Mouse (Mus musculus) liver, embryonic 11.5 days (tissue): ENCODE results near the gene Gm20765. TPM values are rescaled to one million over a fixed set of nuclear protein-coding genes. Genes with fewer than 3 reads are reported as not detected.
"Not testable (repeated sequence)": the region's sequence is repeated elsewhere in the genome, so short reads cannot be mapped to it uniquely, and the experiment has no call there.

Source experiments
- ATAC-seq: fragments of 200-750 bp; cut with Nextera tagmentation; replicated peaks from 2 replicates; pipeline ENCODE4 v1.8.0; 2017; ENCODE audit warnings: moderate number of reproducible peaks, mild to moderate bottlenecking, moderate TSS enrichment, moderate library complexity; ENCODE audit not compliant: low FRiP score
- DNase-seq: peaks from one replicate; pipeline ENCODE4 v3.0.0-alpha.2; 2017; ENCODE audit warnings: low spot score
- H3K27ac ChIP-seq: fragments of 300-500 bp; sonication (generic); 2 replicates; pipeline ENCODE4 v1.5.1; 2014; ENCODE audit warnings: mild to moderate bottlenecking, low read depth, low read length, control low read depth
- H3K27me3 ChIP-seq: fragments of 300-500 bp; sonication (generic); replicated peaks from 2 replicates; pipeline ENCODE4 v1.6.1; 2014; ENCODE audit warnings: low read length, mixed read lengths; ENCODE audit not compliant: control insufficient read depth, insufficient read depth
- H3K36me3 ChIP-seq: fragments of 300-500 bp; sonication (generic); 2 replicates; pipeline ENCODE4 v1.6.1; 2014; ENCODE audit warnings: mild to moderate bottlenecking, low read length, moderate library complexity, mixed read lengths; ENCODE audit not compliant: control insufficient read depth, insufficient read depth
- H3K4me1 ChIP-seq: fragments of 300-500 bp; sonication (generic); replicated peaks from 2 replicates; pipeline ENCODE4 v1.6.1; 2014; ENCODE audit warnings: low read length, mixed read lengths; ENCODE audit not compliant: control insufficient read depth, insufficient read depth
- H3K4me2 ChIP-seq: fragments of 300-500 bp; sonication (generic); 2 replicates; pipeline ENCODE4 v1.6.1; 2014; ENCODE audit warnings: mild to moderate bottlenecking, control low read depth, moderate library complexity
- H3K4me3 ChIP-seq: fragments of 300-500 bp; sonication (generic); 2 replicates; pipeline ENCODE4 v1.5.1; 2014; ENCODE audit warnings: low read depth, low read length, control low read depth
- H3K9ac ChIP-seq: fragments of 300-500 bp; sonication (generic); 2 replicates; pipeline ENCODE4 v1.6.1; 2014; ENCODE audit warnings: low read depth, low read length, control low read depth
- H3K9me3 ChIP-seq: fragments of 300-500 bp; sonication (generic); 2 replicates; pipeline ENCODE4 v1.6.1; 2016; ENCODE audit warnings: low read length, inconsistent platforms, mixed read lengths; ENCODE audit not compliant: control insufficient read depth
- WGBS: fragments of 180-500 bp; shearing (Covaris S2); extraction: QIAGEN DNeasy Blood & Tissue Kit; methylation state at CpG from one replicate; pipeline ENCODE4 v1.1.7; 2014; 5-methylcytosine and 5-hydroxymethylcytosine counted together
- polyA plus RNA-seq: library from polyadenylated mRNA; unstranded; fragments of >200 nt; fragmentation: Nextera tagmentation; extraction: Ambion mirVana; gene quantifications from 2 replicates; pipeline ENCODE4 v1.2.1, GENCODE M21; 2014

The Gm20765 gene
- not detected in 2 replicates for polyA plus RNA-seq

GRCm38 (mm10) chr10:104185233-104185632 is at the start of gene Gm20765:
Gm20765 (plus strand) TSS chr10:104185533.
- not testable (repeated sequence) for H3K4me2 ChIP-seq, H3K9ac ChIP-seq, H3K27me3 ChIP-seq, H3K9me3 ChIP-seq, DNase-seq, H3K4me1 ChIP-seq, H3K27ac ChIP-seq, ATAC-seq, H3K36me3 ChIP-seq, H3K4me3 ChIP-seq
- no CpG with 5 or more reads among the region's 3 CpGs for WGBS

- H3K4me2 ChIP-seq, H3K36me3 ChIP-seq, H3K9me3 ChIP-seq, ATAC-seq, H3K4me3 ChIP-seq, DNase-seq, H3K4me1 ChIP-seq, H3K27ac ChIP-seq, H3K9ac ChIP-seq, H3K27me3 ChIP-seq: not testable (repeated sequence)
- WGBS, result no CpG with 5 or more reads among the region's 3 CpGs
Measured at GRCm38 (mm10) chr10:104142687-104143086, 42.6 kb upstream of the Gm20765 start, which contains the start of gene Gm21293. Gm21293 (plus strand) TSS chr10:104142987.

GRCm38 (mm10) chr10:104151197-104151596 is 34.1 kb upstream of the Gm20765 start, which contains the start of gene Gm6763:
Gm6763 (plus strand) TSS chr10:104151497.
- not testable (repeated sequence) for H3K27me3 ChIP-seq, H3K9me3 ChIP-seq, H3K4me2 ChIP-seq, DNase-seq, H3K9ac ChIP-seq, H3K27ac ChIP-seq, H3K36me3 ChIP-seq, H3K4me3 ChIP-seq, ATAC-seq, H3K4me1 ChIP-seq
- no CpG with 5 or more reads among the region's 3 CpGs for WGBS

DNA sequence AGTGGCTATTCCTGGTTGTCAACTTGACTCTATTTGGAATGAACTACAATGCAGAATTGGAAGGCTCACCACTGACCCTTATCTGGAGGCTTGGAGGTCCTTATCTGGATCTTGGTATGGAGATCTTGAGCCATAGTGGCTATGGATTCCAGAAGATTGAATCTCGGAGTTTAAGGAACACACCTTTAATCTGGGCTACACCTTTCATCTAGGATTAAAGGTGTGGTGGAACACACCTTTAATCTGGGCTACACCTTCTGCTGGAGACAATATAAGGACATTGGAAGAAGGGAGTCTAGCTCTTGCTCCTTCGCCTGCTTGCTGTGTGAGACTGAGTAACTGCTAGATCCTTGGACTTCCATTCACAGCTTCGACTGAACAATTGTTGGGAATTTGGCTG is 25.6 kb upstream of the Gm20765 start, which contains the start of gene Gm8764:
TSS of gene Gm8764 (plus strand) at position 301 of the 400 bp plus-strand sequence.
- not testable (repeated sequence) for H3K9ac ChIP-seq, DNase-seq, H3K4me2 ChIP-seq, H3K27me3 ChIP-seq, H3K36me3 ChIP-seq, H3K4me3 ChIP-seq, ATAC-seq, H3K27ac ChIP-seq, H3K9me3 ChIP-seq, H3K4me1 ChIP-seq
- no CpG with 5 or more reads among the region's 3 CpGs for WGBS

- no CpG with 5 or more reads among the region's 3 CpGs for WGBS
- H3K27ac ChIP-seq, ATAC-seq, H3K9me3 ChIP-seq, H3K9ac ChIP-seq, H3K4me1 ChIP-seq, H3K4me3 ChIP-seq, H3K27me3 ChIP-seq, H3K36me3 ChIP-seq, H3K4me2 ChIP-seq, DNase-seq: not testable (repeated sequence)
Measured at GRCm38 (mm10) chr10:104168215-104168614, 17.1 kb upstream of the Gm20765 start, which contains the start of gene Gm21304. Gm21304 (plus strand) TSS chr10:104168515.

- H3K9me3 ChIP-seq, ATAC-seq, H3K4me1 ChIP-seq, H3K9ac ChIP-seq, H3K27me3 ChIP-seq, H3K4me3 ChIP-seq, H3K4me2 ChIP-seq, H3K36me3 ChIP-seq, H3K27ac ChIP-seq, DNase-seq: not testable (repeated sequence)
- WGBS, result no CpG with 5 or more reads among the region's 3 CpGs
Measured at GRCm38 (mm10) chr10:104176724-104177123, 8.6 kb upstream of the Gm20765 start, which contains the start of gene Gm21312. Gm21312 (plus strand) TSS chr10:104177024.

DNA sequence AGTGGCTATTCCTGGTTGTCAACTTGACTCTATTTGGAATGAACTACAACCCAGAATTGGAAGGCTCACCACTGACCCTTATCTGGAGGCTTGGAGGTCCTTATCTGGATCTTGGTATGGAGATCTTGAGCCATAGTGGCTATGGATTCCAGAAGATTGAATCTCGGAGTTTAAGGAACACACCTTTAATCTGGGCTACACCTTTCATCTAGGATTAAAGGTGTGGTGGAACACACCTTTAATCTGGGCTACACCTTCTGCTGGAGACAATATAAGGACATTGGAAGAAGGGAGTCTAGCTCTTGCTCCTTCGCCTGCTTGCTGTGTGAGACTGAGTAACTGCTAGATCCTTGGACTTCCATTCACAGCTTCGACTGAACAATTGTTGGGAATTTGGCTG is 8.4 kb downstream of the Gm20765 start, which contains the start of gene Gm4340:
TSS of gene Gm4340 (plus strand) at position 301 of the 400 bp plus-strand sequence.
- not testable (repeated sequence) for H3K36me3 ChIP-seq, H3K27ac ChIP-seq, H3K4me1 ChIP-seq, H3K9me3 ChIP-seq, DNase-seq, H3K27me3 ChIP-seq, H3K4me3 ChIP-seq, H3K9ac ChIP-seq, H3K4me2 ChIP-seq, ATAC-seq
- no CpG with 5 or more reads among the region's 3 CpGs for WGBS

DNA sequence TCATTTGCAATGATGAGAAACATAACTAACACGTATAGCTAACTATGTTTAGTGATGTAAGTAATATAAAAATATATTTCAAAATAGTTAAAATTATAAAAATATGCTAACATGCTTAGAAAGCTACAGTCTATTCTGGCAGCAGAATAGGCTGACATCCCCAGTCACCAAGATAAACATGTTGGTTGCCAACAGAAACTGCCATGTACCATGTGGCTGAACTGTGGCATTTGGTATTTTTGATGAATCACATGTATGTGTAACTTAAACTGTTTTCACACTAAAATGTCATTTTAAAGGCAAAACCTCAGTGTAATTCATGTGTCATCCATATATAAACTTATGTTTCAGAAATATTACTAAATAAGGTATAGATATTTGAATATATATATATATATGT is 24.3 kb downstream of the Gm20765 start:
- no peaks in the 10 kb centered on the region for H3K4me1 ChIP-seq
- DNase-seq, result no peak
- H3K27me3 ChIP-seq, result no peaks in the 10 kb centered on the region
- H3K9ac ChIP-seq, result no peak overlapping the region
- H3K4me3 ChIP-seq, result no peak overlapping the region
- H3K36me3 ChIP-seq, result no peaks in the 10 kb centered on the region
- no peaks in the 10 kb centered on the region for H3K9me3 ChIP-seq
- no peak overlapping the region for H3K27ac ChIP-seq
- no peak overlapping the region for H3K4me2 ChIP-seq
- WGBS, result 78% methylated on average over 1 of the region's 1 CpGs
- no peak for ATAC-seq

DNA sequence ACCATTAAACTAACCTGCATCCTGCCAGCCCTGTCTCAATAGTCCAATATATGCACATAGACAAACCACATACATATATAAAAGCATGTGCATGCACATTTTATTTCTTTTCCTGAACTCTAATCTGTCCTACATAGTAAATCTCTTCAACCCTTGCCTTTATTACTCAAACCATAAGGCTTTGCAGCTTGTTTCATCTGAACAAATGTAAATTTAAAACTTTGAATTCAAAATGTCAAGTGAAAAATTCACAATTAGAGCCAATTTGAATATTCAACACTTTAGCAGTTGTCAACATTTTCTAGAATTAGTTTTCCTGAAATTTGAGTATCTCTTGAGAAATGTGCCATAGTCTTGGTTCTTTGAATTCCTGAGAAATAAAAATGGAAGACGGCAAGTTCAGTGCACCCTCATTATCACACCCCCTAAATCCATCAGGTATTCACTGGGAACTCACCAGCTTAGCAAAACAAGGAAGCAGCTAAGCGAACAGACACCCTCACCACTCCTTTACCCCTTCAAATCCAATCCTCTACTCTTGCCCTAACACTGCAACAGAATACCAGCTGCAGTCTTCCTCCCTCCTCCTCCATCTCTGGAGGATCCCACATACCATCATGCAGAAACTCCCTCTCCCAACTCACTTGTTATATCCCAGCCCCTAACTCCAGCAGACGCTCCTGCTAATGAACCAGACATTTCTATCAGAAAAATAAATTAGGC is 25.1 kb downstream of the Gm20765 start:
- 71% methylated on average over 3 of the region's 3 CpGs for WGBS
- DNase-seq (no peak), ATAC-seq (no peak)
- no peak overlapping the region for H3K4me3 ChIP-seq
- H3K27me3 ChIP-seq, result no peaks in the 10 kb centered on the region
- H3K9me3 ChIP-seq, result no peaks in the 10 kb centered on the region
- no peak overlapping the region for H3K9ac ChIP-seq
- H3K4me1 ChIP-seq, result no peaks in the 10 kb centered on the region
- H3K4me2 ChIP-seq, result no peak overlapping the region
- H3K27ac ChIP-seq, result no peak overlapping the region
- H3K36me3 ChIP-seq, result no peaks in the 10 kb centered on the region
